Mouse (Mus musculus): ENCODE results near the gene Col6a1. TPM values are rescaled to one million over a fixed set of nuclear protein-coding genes. Genes with fewer than 3 reads are reported as not detected.
A peak's percentile ranks its signal among the peaks of the same experiment; 100 is the strongest.
"Not testable (repeated sequence)": the region's sequence is repeated elsewhere in the genome, so short reads cannot be mapped to it uniquely, and the experiment has no call there.

Col6a1 gene
- polyA plus RNA-seq (2015; fragmentation: Nextera tagmentation; extraction: Ambion mirVana), result 34.3 and 67.0 TPM in 2 replicates

DNA sequence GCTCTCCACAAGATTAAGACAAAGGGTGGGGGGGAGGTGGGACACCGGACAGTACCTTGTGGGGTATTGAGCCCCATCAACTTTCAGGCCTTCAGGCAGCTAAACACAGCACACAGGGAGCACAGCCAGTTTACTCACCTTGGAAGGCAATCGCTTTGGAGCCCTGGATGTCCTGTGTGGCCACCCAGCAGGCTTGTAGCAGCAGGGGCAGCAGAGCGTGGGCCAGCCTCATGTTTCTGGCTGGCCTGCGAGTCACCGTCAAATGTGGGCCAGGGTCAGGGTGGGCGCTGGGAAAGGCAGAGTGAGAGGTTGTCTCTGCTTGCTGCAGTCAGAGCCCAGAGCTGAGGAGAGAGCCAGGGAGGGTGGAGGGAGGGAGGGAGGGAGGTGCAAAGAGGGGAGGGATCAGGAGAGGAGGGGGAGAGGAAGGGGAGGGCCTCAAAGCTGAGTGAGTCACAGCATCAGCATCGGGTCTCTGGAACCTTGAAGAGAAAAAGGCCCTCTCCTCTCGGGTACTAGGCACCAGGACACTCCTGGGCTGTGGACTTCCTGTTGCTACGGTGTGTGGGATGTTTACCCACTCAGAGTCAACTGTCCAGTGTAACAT is at the start of gene Col6a1:
TSS of gene Col6a1 (minus strand) at position 487 of the 604 bp plus-strand sequence.
- no peaks in the 10 kb centered on the region for H3K9me3 ChIP-seq (replicated peaks)
- no peak; the same call in 1 of the 2 replicates for ATAC-seq (ENCODE audit: low FRiP score)
- H3K4me2 ChIP-seq, result peak within 1 kb of the TSS; percentile 38
- no peaks in the 10 kb centered on the region for H3K36me3 ChIP-seq
- H3K4me3 ChIP-seq (replicated peaks), result peak within 1 kb of the TSS; percentile 26
- H3K27me3 ChIP-seq (replicated peaks), result no peaks in the 10 kb centered on the region
- H3K27ac ChIP-seq (replicated peaks), result no peak within 1 kb of the TSS
- WGBS, result 36% methylated on average over 9 of the region's 9 CpGs
- H3K4me1 ChIP-seq, result no peaks in the 10 kb centered on the region
- H3K9ac ChIP-seq (replicated peaks), result 0 out of 2 replicates have a peak within 1 kb of the TSS, but pooled peaks have one; percentile 23

DNA sequence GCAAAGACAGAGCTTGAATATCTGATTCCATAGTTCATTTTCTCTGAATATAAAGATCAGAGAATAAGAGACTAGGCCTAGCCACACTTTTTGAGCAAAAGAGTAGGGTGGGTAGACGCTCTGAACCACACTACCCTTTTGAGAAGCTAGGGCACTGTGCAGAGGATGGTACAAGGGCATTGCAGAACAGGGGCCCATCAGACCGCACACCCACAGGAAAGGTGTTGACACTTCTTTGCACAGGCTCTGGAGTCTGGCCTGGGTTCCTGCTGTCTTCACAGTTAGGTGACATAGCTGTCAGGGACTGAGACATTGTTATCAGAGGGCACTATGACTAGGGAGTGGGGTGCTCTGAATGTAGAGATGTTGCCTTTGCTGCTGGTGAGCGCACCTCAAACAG is 45.7 kb upstream of the Col6a1 start:
- 95% methylated on average over 3 of the region's 3 CpGs for WGBS
- Histone ChIP-seq H3K4me1 (no peaks in the 10 kb centered on the region), H3K4me3 (replicated peaks) (no peak overlapping the region), H3K4me2 (no peak overlapping the region), H3K27me3 (replicated peaks) (no peaks in the 10 kb centered on the region), H3K9me3 (replicated peaks) (no peaks in the 10 kb centered on the region), H3K36me3 (peaks cover 23% of the 10 kb centered on the region), H3K9ac (replicated peaks) (no peak overlapping the region), H3K27ac (replicated peaks) (no peak overlapping the region)
- no peak for ATAC-seq (ENCODE audit: low FRiP score)

DNA sequence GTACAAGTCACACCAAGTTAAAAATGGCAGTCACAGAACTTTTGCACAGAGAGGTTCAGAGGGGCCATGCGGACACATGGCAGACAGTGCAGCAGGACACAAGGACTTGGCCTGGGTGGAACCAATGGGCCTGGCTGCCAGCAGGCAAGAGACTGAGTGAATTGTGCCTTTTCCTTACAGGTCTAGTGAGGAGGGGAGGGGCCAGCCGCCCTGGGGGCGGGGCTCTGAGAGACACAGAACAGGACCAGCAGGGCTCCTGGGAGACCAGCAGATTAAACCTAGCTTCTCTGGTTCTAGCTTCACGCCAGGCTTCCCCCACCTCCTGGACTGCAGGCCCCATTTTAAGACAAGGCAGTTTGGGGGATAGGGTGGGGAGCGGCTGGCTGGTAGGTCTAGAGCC is 45.1 kb upstream of the Col6a1 start:
- Histone ChIP-seq H3K4me2 (no peak overlapping the region), H3K4me3 (replicated peaks) (no peak overlapping the region), H3K27ac (replicated peaks) (no peak overlapping the region), H3K4me1 (no peaks in the 10 kb centered on the region), H3K36me3 (peaks cover 23% of the 10 kb centered on the region), H3K9ac (replicated peaks) (no peak overlapping the region), H3K27me3 (replicated peaks) (no peaks in the 10 kb centered on the region), H3K9me3 (replicated peaks) (no peaks in the 10 kb centered on the region)
- WGBS, result 64% methylated on average over 5 of the region's 5 CpGs
- ATAC-seq (ENCODE audit: low FRiP score), result no peak

DNA sequence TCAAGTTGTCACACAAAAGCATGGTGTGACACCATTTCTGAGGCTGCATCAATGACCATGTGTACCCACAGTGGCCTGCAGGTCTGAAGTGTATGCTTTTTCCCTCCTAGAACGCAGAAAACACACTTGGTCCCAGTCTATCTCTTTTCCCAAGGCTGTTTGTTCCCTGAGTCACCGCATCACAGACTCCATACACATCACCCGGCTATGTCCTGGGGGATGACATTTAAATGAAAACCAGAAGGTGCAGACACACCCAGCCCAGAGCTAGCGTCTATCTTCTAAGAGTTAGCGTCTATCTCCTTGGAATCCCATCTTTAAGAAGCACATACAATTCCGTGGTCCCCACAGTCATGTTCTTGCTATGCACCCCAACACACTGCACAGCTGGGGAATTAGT is 43.6 kb upstream of the Col6a1 start:
- WGBS, result 94% methylated on average over 6 of the region's 6 CpGs
- H3K4me3 ChIP-seq (replicated peaks), result no peak overlapping the region
- H3K4me1 ChIP-seq, result no peaks in the 10 kb centered on the region
- no peaks in the 10 kb centered on the region for H3K27me3 ChIP-seq (replicated peaks)
- H3K36me3 ChIP-seq, result peaks cover 23% of the 10 kb centered on the region
- H3K27ac ChIP-seq (replicated peaks), result no peak overlapping the region
- H3K9ac ChIP-seq (replicated peaks), result no peak overlapping the region
- no peak overlapping the region for H3K4me2 ChIP-seq
- ATAC-seq (ENCODE audit: low FRiP score), result no peak
- H3K9me3 ChIP-seq (replicated peaks), result no peaks in the 10 kb centered on the region

DNA sequence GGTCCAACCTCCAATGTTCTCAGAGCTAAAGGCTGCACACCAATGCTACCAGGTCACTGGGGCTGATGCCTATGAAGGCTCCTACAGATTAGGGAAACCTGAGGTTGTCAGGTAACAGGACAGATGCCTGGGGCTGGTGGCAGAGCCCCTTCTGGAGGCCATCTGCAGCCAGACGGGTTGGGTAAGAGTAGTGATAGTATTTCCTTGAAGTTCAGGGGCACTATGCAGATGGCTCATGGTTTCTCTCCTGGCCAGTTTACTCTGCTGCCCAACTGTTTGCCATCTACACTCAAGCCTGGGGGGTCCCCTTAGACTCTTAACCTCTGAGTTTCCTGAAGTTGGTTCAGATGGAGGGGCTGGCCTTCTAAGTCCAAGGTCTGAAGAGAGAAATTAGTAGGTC is 40.2 kb upstream of the Col6a1 start:
- no peak overlapping the region for H3K27ac ChIP-seq (replicated peaks)
- WGBS, result 86% methylated on average over 1 of the region's 1 CpGs
- no peak overlapping the region for H3K4me3 ChIP-seq (replicated peaks)
- ATAC-seq (ENCODE audit: low FRiP score), result no peak
- no peaks in the 10 kb centered on the region for H3K9me3 ChIP-seq (replicated peaks)
- no peaks in the 10 kb centered on the region for H3K4me1 ChIP-seq
- no peaks in the 10 kb centered on the region for H3K27me3 ChIP-seq (replicated peaks)
- peaks cover 16% of the 10 kb centered on the region for H3K36me3 ChIP-seq
- H3K4me2 ChIP-seq, result no peak overlapping the region
- H3K9ac ChIP-seq (replicated peaks), result no peak overlapping the region

DNA sequence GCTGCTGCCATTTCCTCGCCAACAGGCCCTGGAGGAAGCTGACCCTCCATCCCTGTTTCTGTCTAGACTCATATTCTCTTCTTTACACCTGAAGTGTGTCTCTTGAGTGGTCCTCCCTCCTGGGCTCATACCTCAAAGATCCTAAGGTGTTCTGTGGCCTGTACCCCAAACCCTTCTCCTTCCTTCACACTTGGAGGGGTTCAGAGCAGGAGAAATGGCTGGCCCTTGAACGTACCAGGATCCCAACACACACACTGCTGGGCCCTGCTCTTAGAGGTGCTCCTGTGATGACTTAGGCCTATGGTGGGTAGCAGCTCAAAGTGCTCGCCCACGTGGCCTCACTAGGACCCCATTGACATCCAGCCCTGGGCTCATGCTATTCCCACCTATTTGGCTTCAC is 39.0 kb upstream of the Col6a1 start:
- no peak for ATAC-seq (ENCODE audit: low FRiP score)
- H3K4me2 ChIP-seq, result no peak overlapping the region
- H3K9ac ChIP-seq (replicated peaks), result no peak overlapping the region
- no peak overlapping the region for H3K4me3 ChIP-seq (replicated peaks)
- no peaks in the 10 kb centered on the region for H3K27me3 ChIP-seq (replicated peaks)
- H3K4me1 ChIP-seq, result no peaks in the 10 kb centered on the region
- H3K27ac ChIP-seq (replicated peaks), result no peak overlapping the region
- 93% methylated on average over 4 of the region's 4 CpGs for WGBS
- no peaks in the 10 kb centered on the region for H3K9me3 ChIP-seq (replicated peaks)
- H3K36me3 ChIP-seq, result peaks cover 15% of the 10 kb centered on the region

DNA sequence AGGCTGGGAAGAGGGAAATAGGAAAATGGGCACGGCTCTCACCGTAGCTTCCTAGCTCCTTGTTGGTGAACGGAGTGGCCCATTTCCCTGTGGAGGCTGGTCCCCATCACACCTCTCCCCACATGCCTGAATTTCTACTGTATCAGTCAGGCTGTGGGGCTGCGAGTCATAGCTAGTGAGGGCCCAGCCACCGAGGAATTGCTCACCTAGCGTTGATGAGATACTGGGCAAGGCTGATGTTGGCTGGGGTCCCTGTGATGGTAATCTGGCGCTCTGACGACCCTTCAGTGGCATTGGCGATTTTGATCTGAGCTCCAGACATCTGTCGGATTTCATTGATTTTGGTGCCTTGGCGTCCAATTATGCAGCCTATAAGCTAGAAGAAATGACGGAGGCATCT is 37.0 kb upstream of the Col6a1 start:
- Histone ChIP-seq H3K9me3 (replicated peaks) (no peaks in the 10 kb centered on the region), H3K4me2 (no peak overlapping the region), H3K27me3 (replicated peaks) (no peaks in the 10 kb centered on the region), H3K4me1 (no peaks in the 10 kb centered on the region), H3K27ac (replicated peaks) (no peak overlapping the region), H3K36me3 (peaks cover 11% of the 10 kb centered on the region), H3K4me3 (replicated peaks) (no peak overlapping the region), H3K9ac (replicated peaks) (no peak overlapping the region)
- ATAC-seq (ENCODE audit: low FRiP score), result no peak
- WGBS, result 94% methylated on average over 12 of the region's 12 CpGs

DNA sequence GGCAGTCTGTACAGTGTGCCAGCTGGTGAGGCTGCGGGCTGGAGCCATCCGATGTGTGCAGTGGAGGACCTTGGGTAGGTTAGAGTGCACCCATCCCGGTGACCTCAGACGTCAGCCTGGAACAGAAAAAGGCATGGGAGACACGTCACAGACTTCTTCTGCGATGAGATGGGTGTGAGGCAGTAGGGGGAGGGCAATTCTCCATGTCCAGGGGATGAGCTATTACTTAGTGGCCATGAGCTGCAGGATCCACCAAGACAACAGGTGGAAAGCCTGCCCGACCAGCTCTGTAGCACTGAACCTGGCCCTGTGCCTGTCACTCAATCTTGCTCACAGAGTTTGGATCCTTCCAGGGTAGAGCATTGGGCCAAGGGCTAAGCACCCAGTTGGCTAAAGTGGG is 36.4 kb upstream of the Col6a1 start:
- Histone ChIP-seq H3K4me2 (no peak overlapping the region), H3K9ac (replicated peaks) (no peak overlapping the region), H3K27me3 (replicated peaks) (no peaks in the 10 kb centered on the region), H3K36me3 (peaks cover 8% of the 10 kb centered on the region), H3K9me3 (replicated peaks) (no peaks in the 10 kb centered on the region), H3K4me3 (replicated peaks) (no peak overlapping the region), H3K27ac (replicated peaks) (no peak overlapping the region), H3K4me1 (no peaks in the 10 kb centered on the region)
- no peak for ATAC-seq (ENCODE audit: low FRiP score)
- WGBS, result 94% methylated on average over 7 of the region's 7 CpGs

DNA sequence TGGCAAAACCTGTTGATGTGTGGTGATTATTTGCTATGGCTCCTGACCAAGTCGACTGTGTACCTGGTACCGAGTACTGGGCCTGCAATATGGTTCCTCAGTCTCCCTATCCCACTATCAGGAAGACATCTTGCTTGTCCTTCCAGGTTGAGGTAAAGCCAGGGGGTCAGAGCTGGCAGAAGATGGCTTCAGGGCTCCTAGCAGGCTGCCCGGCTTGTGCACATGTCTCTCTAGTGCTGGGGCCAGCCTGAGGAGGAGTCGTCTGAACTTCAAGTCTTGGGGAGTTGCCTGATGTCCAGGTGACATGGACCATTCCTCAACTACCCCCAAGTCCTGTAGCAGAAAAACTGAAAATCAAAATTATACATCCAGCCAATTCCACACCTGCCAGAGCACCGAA is 33.9 kb upstream of the Col6a1 start:
- ATAC-seq (ENCODE audit: low FRiP score), result no peak
- Histone ChIP-seq H3K27ac (replicated peaks) (no peak overlapping the region), H3K4me1 (no peaks in the 10 kb centered on the region), H3K9me3 (replicated peaks) (no peaks in the 10 kb centered on the region), H3K27me3 (replicated peaks) (no peaks in the 10 kb centered on the region), H3K4me3 (replicated peaks) (no peak overlapping the region), H3K9ac (replicated peaks) (no peak overlapping the region), H3K4me2 (no peak overlapping the region), H3K36me3 (peaks cover 2% of the 10 kb centered on the region; the same call in 1 of the 2 replicates)
- WGBS, result 92% methylated on average over 5 of the region's 5 CpGs

DNA sequence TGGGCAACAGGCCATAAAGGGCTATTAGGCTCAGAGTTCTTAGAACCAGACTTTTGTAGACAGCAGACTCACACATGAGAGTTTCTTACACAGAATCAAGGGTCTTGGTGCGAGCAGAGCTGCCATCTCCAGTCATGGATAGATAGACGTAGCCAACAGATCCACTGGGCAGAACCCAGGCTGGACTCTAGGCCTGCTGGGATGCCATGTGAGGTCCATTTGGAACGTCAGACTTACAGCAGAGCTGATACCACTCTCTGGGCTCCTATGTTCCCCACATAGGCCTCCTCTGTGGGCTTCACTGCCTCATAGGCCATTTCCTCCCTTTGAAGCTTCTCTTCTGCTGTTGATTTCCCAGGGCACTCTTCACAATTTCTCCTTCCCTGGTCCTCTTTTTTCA is 27.7 kb upstream of the Col6a1 start:
- no peak overlapping the region for H3K27ac ChIP-seq (replicated peaks)
- ATAC-seq (ENCODE audit: low FRiP score), result no peak
- H3K4me2 ChIP-seq, result no peak overlapping the region
- no peaks in the 10 kb centered on the region for H3K9me3 ChIP-seq (replicated peaks)
- H3K4me3 ChIP-seq (replicated peaks), result no peak overlapping the region
- no peaks in the 10 kb centered on the region for H3K27me3 ChIP-seq (replicated peaks)
- WGBS, result 87% methylated on average over 3 of the region's 3 CpGs
- no peaks in the 10 kb centered on the region for H3K4me1 ChIP-seq
- no peak overlapping the region for H3K9ac ChIP-seq (replicated peaks)
- no peaks in the 10 kb centered on the region for H3K36me3 ChIP-seq

DNA sequence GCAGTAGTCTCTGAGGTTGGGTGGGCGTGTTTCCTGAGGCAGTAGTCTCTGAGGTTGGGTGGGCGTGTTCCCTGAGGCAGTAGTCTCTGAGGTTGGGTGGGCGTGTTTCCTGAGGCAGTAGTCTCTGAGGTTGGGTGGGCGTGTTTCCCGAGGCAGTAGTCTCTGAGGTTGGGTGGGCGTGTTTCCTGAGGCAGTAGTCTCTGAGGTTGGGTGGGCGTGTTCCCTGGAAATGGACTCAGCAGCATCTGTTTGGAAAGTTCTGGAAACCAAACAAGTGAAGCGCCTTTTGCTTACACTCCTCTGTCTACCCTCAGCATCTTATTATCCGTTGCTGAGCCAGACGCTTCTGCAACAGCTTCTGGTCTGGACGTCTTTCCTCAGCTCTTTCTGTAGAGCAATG is 18.3 kb upstream of the Col6a1 start:
- H3K4me2 ChIP-seq; H3K27ac ChIP-seq (replicated peaks); H3K4me1 ChIP-seq; ATAC-seq (ENCODE audit: low FRiP score); H3K36me3 ChIP-seq; H3K9me3 ChIP-seq (replicated peaks); H3K27me3 ChIP-seq (replicated peaks); H3K4me3 ChIP-seq (replicated peaks); H3K9ac ChIP-seq (replicated peaks): not testable (repeated sequence)
- 61% methylated on average over 11 of the region's 11 CpGs for WGBS

DNA sequence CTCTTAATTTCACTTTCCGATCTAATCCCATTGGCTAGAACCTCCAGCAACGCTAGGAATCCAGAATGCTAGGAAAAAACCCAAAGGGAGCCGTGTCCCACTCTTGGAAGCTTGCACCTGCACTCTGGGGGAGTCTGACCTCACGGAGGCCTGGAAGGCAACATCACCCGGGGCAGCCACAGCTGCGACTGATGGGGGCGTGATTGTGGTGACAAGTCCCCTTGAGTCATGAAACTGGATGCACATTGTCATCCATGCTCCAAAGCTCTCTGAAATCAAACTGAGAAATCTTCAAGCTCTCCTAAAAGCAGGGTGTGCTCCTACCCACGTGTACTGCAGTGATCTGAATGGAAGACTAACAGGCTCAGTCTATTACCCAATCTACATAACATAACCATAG is 10.8 kb upstream of the Col6a1 start:
- WGBS, result 72% methylated on average over 8 of the region's 8 CpGs

More for the DNA sequence above, 10.8 kb upstream of the Col6a1 start:
- peaks cover 24% of the 10 kb centered on the region for H3K4me1 ChIP-seq
- no peaks in the 10 kb centered on the region for H3K27me3 ChIP-seq (replicated peaks)
- no peaks in the 10 kb centered on the region for H3K36me3 ChIP-seq
- no peaks in the 10 kb centered on the region for H3K9me3 ChIP-seq (replicated peaks)
- H3K9ac ChIP-seq (replicated peaks), result no peak overlapping the region
- H3K27ac ChIP-seq (replicated peaks), result no peak overlapping the region
- H3K4me3 ChIP-seq (replicated peaks), result no peak overlapping the region
- H3K4me2 ChIP-seq, result no peak overlapping the region
- no peak for ATAC-seq (ENCODE audit: low FRiP score)

Measured in neural tube, embryonic 15.5 days (tissue).